Mouse (Mus musculus): ENCODE results near the gene Slc2a5. TPM values are rescaled to one million over a fixed set of nuclear protein-coding genes. Genes with fewer than 3 reads are reported as not detected.

Slc2a5 gene
- total and polyA plus RNA-seq, 3 experiments: 0.58 to 4.9 TPM; not detected in 1

DNA sequence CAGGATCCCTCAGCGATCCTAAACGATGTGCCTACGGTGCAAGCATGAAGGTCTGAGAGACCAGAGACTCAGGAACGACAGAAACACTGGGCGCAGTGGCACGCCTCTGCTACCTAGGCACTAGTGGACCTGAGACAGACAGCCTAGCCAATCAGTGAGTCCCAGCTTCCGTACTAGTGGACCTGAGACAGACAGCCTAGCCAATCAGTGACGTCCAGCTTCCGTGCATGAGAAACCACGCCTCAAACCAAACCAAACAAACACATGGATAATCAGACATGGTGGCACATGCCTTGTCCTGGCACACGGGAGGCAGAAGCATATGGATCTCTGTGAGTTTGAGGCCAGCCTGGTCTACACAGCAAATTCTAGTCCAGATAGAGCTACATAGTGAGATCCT is 69.2 kb downstream of the Slc2a5 start:
- Histone ChIP-seq H3K9ac (ENCODE audit: control insufficient read depth, low read depth, low read length, poor library complexity, severe bottlenecking) (peak overlapping the region; percentile 43; the same call in 1 of the 2 replicates), H3K9me3 (replicated peaks; ENCODE audit: insufficient read depth, low read length) (no peaks in the 10 kb centered on the region), H3K36me3 (ENCODE audit: control insufficient read depth in 1 of 2, insufficient read depth in 2 of 2, low read length in 2 of 2) (peaks cover 0 to 6% of the 10 kb centered on the region in 2 experiments; a peak in 2 of 4 replicates), H3K4me3 (ENCODE audit: control insufficient read depth in 1 of 2, insufficient read depth in 1 of 2, low read depth in 2 of 2, low read length in 2 of 2) (peak overlapping the region; percentile 41 to 54; a peak in 3 of 4 replicates), H3K27me3 (ENCODE audit: control insufficient read depth in 1 of 2, insufficient read depth in 2 of 2, low read length in 2 of 2) (no peaks in the 10 kb centered on the region), H3K4me1 (ENCODE audit: control insufficient read depth in 1 of 2, insufficient read depth in 2 of 2, low read length in 2 of 2) (peaks cover 0 to 3% of the 10 kb centered on the region in 2 experiments; a peak in 1 of 4 replicates), H3K27ac (ENCODE audit: control insufficient read depth, low read depth, low read length) (no peak overlapping the region), H3K79me2 (ENCODE audit: control insufficient read depth, insufficient read depth, low read length, poor library complexity) (no peaks in the 10 kb centered on the region)
- peak; percentile 90 for DNase-seq (ENCODE audit: low read depth, low spot score)
- TF ChIP-seq JUND (IDR thresholded peaks at IDR 0.05; ENCODE audit: low read depth, low read length): no peak
- peak; percentile 92 for TF ChIP-seq MAX (IDR thresholded peaks at IDR 0.05; ENCODE audit: low read length)
- no peak for TF ChIP-seq POLR2A (IDR thresholded peaks at IDR 0.05; ENCODE audit: control insufficient read depth in 1 of 2, insufficient read depth in 1 of 2, low read depth in 1 of 2, low read length in 2 of 2, poor library complexity in 1 of 2)
- 0 out of 2 replicates have a peak, but pooled peaks have one; percentile 26 for TF ChIP-seq ELF1 (IDR thresholded peaks at IDR 0.05; ENCODE audit: low read depth, low read length)
- TF ChIP-seq SIN3A (IDR thresholded peaks at IDR 0.05; ENCODE audit: low read length): peak; percentile 84
- TF ChIP-seq MXI1 (IDR thresholded peaks at IDR 0.05; ENCODE audit: low read depth, low read length): peak; percentile 92
- TF ChIP-seq POLR2AphosphoS5 (IDR thresholded peaks at IDR 0.05; ENCODE audit: borderline replicate concordance, low read depth, low read length): no peak
- TF ChIP-seq CHD1 (IDR thresholded peaks at IDR 0.05; ENCODE audit: low read depth, low read length): no peak
- TF ChIP-seq KAT2A (conservative IDR thresholded peaks at IDR 0.05; ENCODE audit: low read depth, low read length): no peak
- TF ChIP-seq MYC (IDR thresholded peaks at IDR 0.05; ENCODE audit: low read depth, low read length): peak; percentile 70; the same call in 1 of the 2 replicates
- TF ChIP-seq ZC3H11A (IDR thresholded peaks at IDR 0.05; ENCODE audit: low read depth, low read length): no peak
- no peak for TF ChIP-seq NRF1 (IDR thresholded peaks at IDR 0.05; ENCODE audit: insufficient read depth, low read depth, low read length, poor library complexity, severe bottlenecking)

DNA sequence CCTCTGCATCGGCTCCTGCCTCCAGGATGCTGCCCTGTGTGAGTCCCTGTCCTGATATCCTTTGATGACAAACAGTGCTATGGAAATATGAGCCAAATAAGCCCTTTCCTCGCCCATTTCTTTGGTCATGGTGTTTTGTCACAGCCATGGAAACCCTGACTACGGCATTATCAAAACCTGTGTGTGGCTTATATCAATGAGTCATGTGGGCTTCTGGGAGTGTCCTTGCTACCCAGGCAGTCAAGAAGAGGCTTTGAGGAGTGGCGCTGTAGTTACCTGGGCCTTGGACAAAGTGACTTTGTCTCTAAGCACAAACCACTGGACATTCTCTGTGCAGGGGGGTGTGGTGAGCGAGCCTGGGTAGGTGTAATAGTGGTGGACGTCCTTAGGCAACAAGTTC is 73.1 kb downstream of the Slc2a5 start:
- Histone ChIP-seq H3K36me3 (ENCODE audit: control insufficient read depth in 1 of 2, insufficient read depth in 2 of 2, low read length in 2 of 2) (peaks cover 0 to 5% of the 10 kb centered on the region in 2 experiments; a peak in 2 of 4 replicates), H3K9ac (ENCODE audit: control insufficient read depth, low read depth, low read length, poor library complexity, severe bottlenecking) (no peak overlapping the region), H3K79me2 (ENCODE audit: control insufficient read depth, insufficient read depth, low read length, poor library complexity) (no peaks in the 10 kb centered on the region), H3K27ac (ENCODE audit: control insufficient read depth, low read depth, low read length) (no peak overlapping the region), H3K27me3 (ENCODE audit: control insufficient read depth in 1 of 2, insufficient read depth in 2 of 2, low read length in 2 of 2) (no peaks in the 10 kb centered on the region), H3K4me3 (ENCODE audit: control insufficient read depth in 1 of 2, insufficient read depth in 1 of 2, low read depth in 2 of 2, low read length in 2 of 2) (no peak overlapping the region), H3K9me3 (replicated peaks; ENCODE audit: insufficient read depth, low read length) (no peaks in the 10 kb centered on the region), H3K4me1 (ENCODE audit: control insufficient read depth in 1 of 2, insufficient read depth in 2 of 2, low read length in 2 of 2) (peaks cover 0 to 3% of the 10 kb centered on the region in 2 experiments; a peak in 1 of 4 replicates)
- TF ChIP-seq TBP (IDR thresholded peaks at IDR 0.05; ENCODE audit: low read depth, low read length) (no peak), ZC3H11A (IDR thresholded peaks at IDR 0.05; ENCODE audit: low read depth, low read length) (no peak), GATA1 (IDR thresholded peaks at IDR 0.05; ENCODE audit: low read depth, low read length) (no peak), USF1 (IDR thresholded peaks at IDR 0.05; ENCODE audit: low read depth, low read length) (peak; percentile 46; the same call in 1 of the 2 replicates)
- DNase-seq (ENCODE audit: low read depth, low spot score): peak; percentile 55

Other genes with a start within 250 kb of the Slc2a5 start
- 0.12 TPM in 1 of 2 replicates, not detected in the other for gene Spsb1, start 164.2 kb upstream of the Slc2a5 start, total RNA-seq (2012; rRNA removed)
- gene Spsb1, start 164.2 kb upstream of the Slc2a5 start, polyA plus RNA-seq (2012; ENCODE audit: insufficient read depth in 1 of 2, insufficient read length in 2 of 2, low read depth in 1 of 2, low replicate concordance in 2 of 2, missing spikeins in 1 of 2): under 1 TPM in 1 of 2 experiments, not detected in 1; 0.25 TPM
- gene H6pd, start 110.3 kb upstream of the Slc2a5 start, total RNA-seq (2012; rRNA removed): 6.9 and 7.8 TPM in 2 replicates
- gene H6pd, start 110.3 kb upstream of the Slc2a5 start, polyA plus RNA-seq (2012; ENCODE audit: insufficient read depth in 1 of 2, insufficient read length in 2 of 2, low read depth in 1 of 2, low replicate concordance in 2 of 2, missing spikeins in 1 of 2): 10 to 100 TPM in 1 of 2 experiments, not detected in 1; 10.8 TPM
- 0.19 and 0.20 TPM in 2 replicates for gene Gpr157, start 31.9 kb upstream of the Slc2a5 start, total RNA-seq (2012; rRNA removed)
- under 1 TPM in 1 of 2 experiments, not detected in 1; 0.88 TPM for gene Gpr157, start 31.9 kb upstream of the Slc2a5 start, polyA plus RNA-seq (2012; ENCODE audit: insufficient read depth in 1 of 2, insufficient read length in 2 of 2, low read depth in 1 of 2, low replicate concordance in 2 of 2, missing spikeins in 1 of 2)
- not detected in 2 replicates for gene Slc2a7, start 29.7 kb downstream of the Slc2a5 start, total RNA-seq (2012; rRNA removed)
- gene Slc2a7, start 29.7 kb downstream of the Slc2a5 start, polyA plus RNA-seq (2012; ENCODE audit: insufficient read depth in 1 of 2, insufficient read length in 2 of 2, low read depth in 1 of 2, low replicate concordance in 2 of 2, missing spikeins in 1 of 2): under 1 TPM in 1 of 2 experiments, not detected in 1; 0.06 TPM
- not detected in 2 replicates for gene Car6, start 82.0 kb downstream of the Slc2a5 start, total RNA-seq (2012; rRNA removed)
- gene Car6, start 82.0 kb downstream of the Slc2a5 start, polyA plus RNA-seq (2012; ENCODE audit: insufficient read depth in 1 of 2, insufficient read length in 2 of 2, low read depth in 1 of 2, low replicate concordance in 2 of 2, missing spikeins in 1 of 2): under 1 TPM in 1 of 2 experiments, not detected in 1; 0.19 TPM
- gene Eno1, start 117.4 kb downstream of the Slc2a5 start, total RNA-seq (2012; rRNA removed): 254 and 516 TPM in 2 replicates
- gene Eno1, start 117.4 kb downstream of the Slc2a5 start, polyA plus RNA-seq (2012; ENCODE audit: insufficient read depth in 1 of 2, insufficient read length in 2 of 2, low read depth in 1 of 2, low replicate concordance in 2 of 2, missing spikeins in 1 of 2): 1,000 to 10,000 TPM in 1 of 2 experiments, 100 to 1,000 TPM in 1; 737 to 5,492 TPM
- 4.1 and 5.8 TPM in 2 replicates for gene Rere, start 162.4 kb downstream of the Slc2a5 start, total RNA-seq (2012; rRNA removed)
- gene Rere, start 162.4 kb downstream of the Slc2a5 start, polyA plus RNA-seq (2012; ENCODE audit: insufficient read depth in 1 of 2, insufficient read length in 2 of 2, low read depth in 1 of 2, low replicate concordance in 2 of 2, missing spikeins in 1 of 2): 10 to 100 TPM in 1 of 2 experiments, not detected in 1; 31.8 TPM

Measured in MEL (cell line).